In the genomic region with DNA sequence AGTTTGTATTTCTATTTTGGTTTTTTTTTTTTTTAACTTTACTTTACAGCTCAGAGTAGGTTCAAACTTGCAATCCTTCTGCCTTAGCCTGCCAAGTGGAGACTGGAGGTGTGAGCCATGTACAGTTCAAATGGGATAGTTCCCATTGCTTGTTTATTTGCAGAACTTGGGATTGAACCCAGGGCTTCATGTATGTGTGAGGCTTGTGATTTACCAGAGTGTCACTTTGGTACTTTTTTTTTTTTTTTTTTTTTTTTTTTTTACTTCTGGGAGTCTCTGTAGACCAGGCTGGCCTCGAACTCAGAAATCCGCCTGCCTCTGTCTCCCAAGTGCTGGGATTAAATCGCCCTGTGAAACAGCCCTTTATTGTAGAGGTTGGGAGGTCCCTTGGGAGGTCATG, we compare ENCODE assay signal across 8 mouse cellular contexts. TPM values are rescaled to one million over a fixed set of nuclear protein-coding genes. Genes with fewer than 3 reads are reported as not detected.
DNase-seq lines count a peak whose midpoint lies in the region; ATAC-seq and TF ChIP-seq lines count a peak whose summit lies in the region.

No protein-coding gene starts in this region.

- WGBS in heart, postnatal 0 days: 70% methylated on average over 3 of the region's 3 CpGs
- WGBS in neural tube, embryonic 13.5 days: 74% methylated on average over 3 of the region's 3 CpGs
- WGBS in limb, embryonic 13.5 days: 84% methylated on average over 3 of the region's 3 CpGs

- TF ChIP-seq CTCF in heart, postnatal 0 days (IDR thresholded peaks at IDR 0.05; ENCODE audit: low read depth): no peak

- H3K4me3 ChIP-seq in heart, postnatal 0 days (ENCODE audit: low read depth, low read length): no peak overlapping the region
- no peak overlapping the region for H3K4me3 ChIP-seq in neural tube, embryonic 13.5 days
- H3K4me3 ChIP-seq in limb, embryonic 13.5 days: peak overlapping the region; percentile 90; the same call in 1 of the 2 replicates

- peaks cover 21% of the 10 kb centered on the region for H3K36me3 ChIP-seq in heart, postnatal 0 days (replicated peaks; ENCODE audit: control insufficient read depth, insufficient read depth, low read length)
- peaks cover 22% of the 10 kb centered on the region for H3K36me3 ChIP-seq in neural tube, embryonic 13.5 days
- H3K36me3 ChIP-seq in limb, embryonic 13.5 days: peaks cover 20% of the 10 kb centered on the region

- no peak overlapping the region for H3K4me2 ChIP-seq in heart, postnatal 0 days (ENCODE audit: low read depth, low read length)
- peak overlapping the region; percentile 94 for H3K4me2 ChIP-seq in neural tube, embryonic 13.5 days
- peak overlapping the region; percentile 87 for H3K4me2 ChIP-seq in limb, embryonic 13.5 days (replicated peaks)

- no peak for TF ChIP-seq EP300 in heart, postnatal 0 days (IDR thresholded peaks at IDR 0.05; ENCODE audit: low read depth)

- H3K4me1 ChIP-seq in heart, postnatal 0 days (ENCODE audit: control insufficient read depth, insufficient read depth): peaks cover 26% of the 10 kb centered on the region
- H3K4me1 ChIP-seq in neural tube, embryonic 13.5 days (replicated peaks): peaks cover 43% of the 10 kb centered on the region
- H3K4me1 ChIP-seq in limb, embryonic 13.5 days: peaks cover 37% of the 10 kb centered on the region

- H3K27me3 ChIP-seq in heart, postnatal 0 days (ENCODE audit: control insufficient read depth, insufficient read depth, low read length): no peaks in the 10 kb centered on the region
- H3K27me3 ChIP-seq in neural tube, embryonic 13.5 days: no peaks in the 10 kb centered on the region
- H3K27me3 ChIP-seq in limb, embryonic 13.5 days: no peaks in the 10 kb centered on the region

- no peak for ATAC-seq in heart, postnatal 0 days (ENCODE audit: insufficient read depth, low read depth)
- ATAC-seq in neural tube, embryonic 13.5 days (ENCODE audit: low read depth): no peak
- no peak for ATAC-seq in limb, embryonic 13.5 days (ENCODE audit: low FRiP score, low read depth)

- peak overlapping the region; percentile 92; the same call in 1 of the 2 replicates for H3K27ac ChIP-seq in heart, postnatal 0 days (ENCODE audit: low read depth)
- no peak overlapping the region for H3K27ac ChIP-seq in neural tube, embryonic 13.5 days (replicated peaks)
- no peak overlapping the region for H3K27ac ChIP-seq in limb, embryonic 13.5 days

- H3K9me3 ChIP-seq in heart, postnatal 0 days (replicated peaks; ENCODE audit: control insufficient read depth, low read length): no peaks in the 10 kb centered on the region
- H3K9me3 ChIP-seq in neural tube, embryonic 13.5 days: no peaks in the 10 kb centered on the region
- H3K9me3 ChIP-seq in limb, embryonic 13.5 days: no peaks in the 10 kb centered on the region

- peak overlapping the region; percentile 94; the same call in 1 of the 2 replicates for H3K9ac ChIP-seq in heart, postnatal 0 days (replicated peaks; ENCODE audit: low read depth, low read length)
- no peak overlapping the region for H3K9ac ChIP-seq in neural tube, embryonic 13.5 days
- no peak overlapping the region for H3K9ac ChIP-seq in limb, embryonic 13.5 days

- no peak for DNase-seq in heart, postnatal 0 days (ENCODE audit: low spot score)
- no peak for DNase-seq in heart, postnatal 4 days
- no peak for DNase-seq in neural tube, embryonic 10.5 days (ENCODE audit: extremely low spot score, low spot score)
- DNase-seq in embryo, embryonic 11 days: no peak
- DNase-seq in urinary bladder, postnatal 10 days (ENCODE audit: low spot score): no peak
- DNase-seq in frontal cortex, postnatal 14 days (ENCODE audit: low spot score in 2 of 2): no peak

RNA-seq across cellular contexts. Expression of a gene that starts 4.5 kb away (rescaled TPM):
- total RNA-seq in heart, postnatal 0 days (2014; rRNA removed; ENCODE audit: low replicate concordance): 71.9 and 82.9 TPM in 2 replicates
- 26.0 and 27.7 TPM in 2 replicates for polyA plus RNA-seq in heart, postnatal 0 days (2015; fragmentation: Nextera tagmentation; extraction: Ambion mirVana)
- total RNA-seq in heart, postnatal 4 days (2021): 100 to 1,000 TPM; 130 to 132 TPM
- 34.0 and 37.8 TPM in 2 replicates for polyA plus RNA-seq in neural tube, embryonic 13.5 days (2015; fragmentation: Nextera tagmentation; extraction: Ambion mirVana)
- 36.0 and 37.6 TPM in 2 replicates for polyA plus RNA-seq in limb, embryonic 13.5 days (2015; fragmentation: Nextera tagmentation; extraction: Ambion mirVana)

RNA-seq across cellular contexts. Expression of a gene that starts 18.4 kb away (rescaled TPM):
- total RNA-seq in heart, postnatal 0 days (2014; rRNA removed; ENCODE audit: low replicate concordance): 27.0 and 33.8 TPM in 2 replicates
- 46.8 and 52.8 TPM in 2 replicates for polyA plus RNA-seq in heart, postnatal 0 days (2015; fragmentation: Nextera tagmentation; extraction: Ambion mirVana)
- 10 to 100 TPM; 72.7 to 76.8 TPM for total RNA-seq in heart, postnatal 4 days (2021)
- 106 and 107 TPM in 2 replicates for polyA plus RNA-seq in neural tube, embryonic 13.5 days (2015; fragmentation: Nextera tagmentation; extraction: Ambion mirVana)
- polyA plus RNA-seq in limb, embryonic 13.5 days (2015; fragmentation: Nextera tagmentation; extraction: Ambion mirVana): 102 and 104 TPM in 2 replicates

RNA-seq across cellular contexts. Expression of a gene that starts 34.0 kb away (rescaled TPM):
- 8.4 and 12.4 TPM in 2 replicates for total RNA-seq in heart, postnatal 0 days (2014; rRNA removed; ENCODE audit: low replicate concordance)
- polyA plus RNA-seq in heart, postnatal 0 days (2015; fragmentation: Nextera tagmentation; extraction: Ambion mirVana): 14.9 and 15.4 TPM in 2 replicates
- total RNA-seq in heart, postnatal 4 days (2021): 10 to 100 TPM in 1 of 2 experiments, 1 to 10 TPM in 1; 8.3 to 10.9 TPM
- 19.9 and 20.7 TPM in 2 replicates for polyA plus RNA-seq in neural tube, embryonic 13.5 days (2015; fragmentation: Nextera tagmentation; extraction: Ambion mirVana)
- 34.6 and 37.2 TPM in 2 replicates for polyA plus RNA-seq in limb, embryonic 13.5 days (2015; fragmentation: Nextera tagmentation; extraction: Ambion mirVana)

RNA-seq across cellular contexts. Expression of a gene that starts 38.7 kb away (rescaled TPM):
- total RNA-seq in heart, postnatal 0 days (2014; rRNA removed; ENCODE audit: low replicate concordance): 0.50 and 4.4 TPM in 2 replicates
- polyA plus RNA-seq in heart, postnatal 0 days (2015; fragmentation: Nextera tagmentation; extraction: Ambion mirVana): 14.0 and 14.6 TPM in 2 replicates
- 10 to 100 TPM; 19.3 to 23.5 TPM for total RNA-seq in heart, postnatal 4 days (2021)
- 26.4 and 27.8 TPM in 2 replicates for polyA plus RNA-seq in neural tube, embryonic 13.5 days (2015; fragmentation: Nextera tagmentation; extraction: Ambion mirVana)
- 24.3 and 28.2 TPM in 2 replicates for polyA plus RNA-seq in limb, embryonic 13.5 days (2015; fragmentation: Nextera tagmentation; extraction: Ambion mirVana)
